Mouse (Mus musculus): ENCODE data around the gene Il18r1.
A peak's percentile ranks its signal among the peaks of the same experiment; 100 is the strongest.

Il18r1 gene

GRCm38 (mm10) chr1:40494594-40494993 lies 29.2 kb downstream of the Il18r1 start:
- no peak for DNase-seq (ENCODE audit: low spot score)

GRCm38 (mm10) chr1:40499708-40500107 lies 34.4 kb downstream of the Il18r1 start:
- no peak for DNase-seq (ENCODE audit: low spot score)

- no peak for DNase-seq (ENCODE audit: low spot score)
Measured at GRCm38 (mm10) chr1:40501126-40501525, 35.8 kb downstream of the Il18r1 start.

GRCm38 (mm10) chr1:40501546-40502398 lies 36.4 kb downstream of the Il18r1 start:
- DNase-seq (ENCODE audit: low spot score), result no peak

GRCm38 (mm10) chr1:40504548-40504947 lies 39.2 kb downstream of the Il18r1 start:
- no peak for DNase-seq (ENCODE audit: low spot score)

- no peak for DNase-seq (ENCODE audit: low spot score)
Measured at GRCm38 (mm10) chr1:40514851-40515585, 49.7 kb downstream of the Il18r1 start, which contains the start of gene Il18rap. Gene Il18rap, plus strand, starts transcription at chr1:40515362.

GRCm38 (mm10) chr1:40516364-40516763 lies 51.0 kb downstream of the Il18r1 start:
- no peak for DNase-seq (ENCODE audit: low spot score)

GRCm38 (mm10) chr1:40522918-40523317 lies 57.6 kb downstream of the Il18r1 start:
- no peak for DNase-seq (ENCODE audit: low spot score)

GRCm38 (mm10) chr1:40523971-40524722 lies 58.8 kb downstream of the Il18r1 start:
- no peak for DNase-seq (ENCODE audit: low spot score)

- no peak for DNase-seq (ENCODE audit: low spot score)
Measured at GRCm38 (mm10) chr1:40529287-40529686, 63.9 kb downstream of the Il18r1 start.

- no peak for DNase-seq (ENCODE audit: low spot score)
Measured at GRCm38 (mm10) chr1:40537577-40537976, 72.2 kb downstream of the Il18r1 start.

- peak; percentile 65 for DNase-seq (ENCODE audit: low spot score)
Measured at GRCm38 (mm10) chr1:40544650-40545049, 79.3 kb downstream of the Il18r1 start.

- no peak for DNase-seq (ENCODE audit: low spot score)
Measured at GRCm38 (mm10) chr1:40546645-40547044, 81.3 kb downstream of the Il18r1 start.

- no peak for DNase-seq (ENCODE audit: low spot score)
Measured at GRCm38 (mm10) chr1:40547064-40547572, 81.8 kb downstream of the Il18r1 start.

- no peak for DNase-seq (ENCODE audit: low spot score)
Measured at GRCm38 (mm10) chr1:40547762-40548161, 82.4 kb downstream of the Il18r1 start.
